Mouse (Mus musculus): Measurements from ENCODE around the gene Ccdc40. TPM values are rescaled to one million over a fixed set of nuclear protein-coding genes. Genes with fewer than 3 reads are reported as not detected.

The Ccdc40 gene
- total RNA-seq, 4 experiments from 2014 or later, result 1.6 to 3.1 (median 2.4) TPM

Other genes starting within 250 kb of the Ccdc40 start
- not detected for gene Enpp7, start 240.4 kb upstream of the Ccdc40 start, total RNA-seq (2022)
- 1 to 10 TPM; 1.7 to 3.9 (median 2.4) TPM for gene Cbx2, start 205.6 kb upstream of the Ccdc40 start, total RNA-seq (2022)
- 10 to 100 TPM in 2 of 4 experiments, 1 to 10 TPM in 2; 6.9 to 11.9 (median 9.6) TPM for gene Cbx8, start 187.6 kb upstream of the Ccdc40 start, total RNA-seq (2022)
- 10 to 100 TPM; 40.7 to 47.2 (median 44.0) TPM for gene Cbx4, start 142.4 kb upstream of the Ccdc40 start, total RNA-seq (2022)
- gene Tbc1d16, start 73 bp upstream of the Ccdc40 start, total RNA-seq (2022), result 10 to 100 TPM; 35.4 to 39.4 (median 36.7) TPM
- 100 to 1,000 TPM; 336 to 359 (median 339) TPM for gene Gaa, start 39.3 kb downstream of the Ccdc40 start, total RNA-seq (2022)
- gene Eif4a3, start 71.5 kb downstream of the Ccdc40 start, total RNA-seq (2022), result 10 to 100 TPM; 89.1 to 93.4 (median 90.6) TPM
- gene Card14, start 79.2 kb downstream of the Ccdc40 start, total RNA-seq (2022), result under 1 TPM; 0.36 to 0.71 (median 0.52) TPM
- 1 to 10 TPM; 5.9 to 8.0 (median 7.0) TPM for gene Sgsh, start 127.0 kb downstream of the Ccdc40 start, total RNA-seq (2022)
- gene Slc26a11, start 127.0 kb downstream of the Ccdc40 start, total RNA-seq (2022), result 1 to 10 TPM; 6.0 to 6.9 (median 6.3) TPM
- gene Rnf213, start 164.5 kb downstream of the Ccdc40 start, total RNA-seq (2022), result 1 to 10 TPM; 3.6 to 8.6 (median 6.1) TPM

All from layer of hippocampus, adult 8-10 months (tissue).